Mouse (Mus musculus): Measurements from ENCODE around the gene Zfp692. TPM values are rescaled to one million over a fixed set of nuclear protein-coding genes. Genes with fewer than 3 reads are reported as not detected.

Gene Zfp692
- 51.1 TPM for polyA plus RNA-seq (2017; shearing (Covaris generic))

GRCm38 (mm10) chr11:58306860-58307308 lies at the start of gene Zfp692:
Gene Zfp692 (plus strand): TSS chr11:58307069.

GRCm38 (mm10) chr11:58274572-58274971 lies 32.3 kb upstream of the Zfp692 start, which contains the start of gene 4930438A08Rik:
Gene 4930438A08Rik (plus strand): TSS chr11:58274799.

GRCm38 (mm10) chr11:58330276-58331148 lies 23.6 kb downstream of the Zfp692 start, which contains the start of the genes Zfp672 and Sh3bp5l:
Gene Zfp672 (minus strand): TSS chr11:58330339.
Gene Sh3bp5l (plus strand): TSS chr11:58330724.

Other genes starting within 250 kb of the Zfp692 start
- gene Gm12248, start 213.9 kb upstream of the Zfp692 start, polyA plus RNA-seq (2017; shearing (Covaris generic)): 0.28 TPM
- gene Cnot8, start 202.9 kb upstream of the Zfp692 start, polyA plus RNA-seq (2017; shearing (Covaris generic)): 100 TPM
- 17.7 TPM for gene Gemin5, start 138.5 kb upstream of the Zfp692 start, polyA plus RNA-seq (2017; shearing (Covaris generic))
- gene Mrpl22, start 135.4 kb upstream of the Zfp692 start, polyA plus RNA-seq (2017; shearing (Covaris generic)): 67.5 TPM
- 365 TPM for gene Igtp, start 107.5 kb upstream of the Zfp692 start, polyA plus RNA-seq (2017; shearing (Covaris generic))
- 45.8 TPM for gene Irgm2, start 107.5 kb upstream of the Zfp692 start, polyA plus RNA-seq (2017; shearing (Covaris generic))
- gene 4930438A08Rik, start 32.3 kb upstream of the Zfp692 start, polyA plus RNA-seq (2017; shearing (Covaris generic)): not detected
- 44.2 TPM for gene Zfp672, start 23.3 kb downstream of the Zfp692 start, polyA plus RNA-seq (2017; shearing (Covaris generic))
- gene Sh3bp5l, start 23.7 kb downstream of the Zfp692 start, polyA plus RNA-seq (2017; shearing (Covaris generic)): 21.6 TPM
- not detected for gene Lypd8, start 72.0 kb downstream of the Zfp692 start, polyA plus RNA-seq (2017; shearing (Covaris generic))
- gene 1810065E05Rik, start 114.0 kb downstream of the Zfp692 start, polyA plus RNA-seq (2017; shearing (Covaris generic)): not detected
- gene Gm12253, start 125.5 kb downstream of the Zfp692 start, polyA plus RNA-seq (2017; shearing (Covaris generic)): 0.13 TPM
- not detected for gene Lypd9, start 145.9 kb downstream of the Zfp692 start, polyA plus RNA-seq (2017; shearing (Covaris generic))
- gene Olfr30, start 155.2 kb downstream of the Zfp692 start, polyA plus RNA-seq (2017; shearing (Covaris generic)): not detected
- not detected for gene Olfr332, start 185.5 kb downstream of the Zfp692 start, polyA plus RNA-seq (2017; shearing (Covaris generic))
- not detected for gene Olfr331, start 195.5 kb downstream of the Zfp692 start, polyA plus RNA-seq (2017; shearing (Covaris generic))
- 0.17 TPM for gene Olfr330, start 227.8 kb downstream of the Zfp692 start, polyA plus RNA-seq (2017; shearing (Covaris generic))
- not detected for gene Olfr329-ps, start 239.4 kb downstream of the Zfp692 start, polyA plus RNA-seq (2017; shearing (Covaris generic))
- gene Olfr328, start 248.6 kb downstream of the Zfp692 start, polyA plus RNA-seq (2017; shearing (Covaris generic)): not detected

Data from CD4-positive, CD25-positive, alpha-beta regulatory T cell (primary cell).